ENCODE assay signal across 1 mouse cellular context in the genomic region with DNA sequence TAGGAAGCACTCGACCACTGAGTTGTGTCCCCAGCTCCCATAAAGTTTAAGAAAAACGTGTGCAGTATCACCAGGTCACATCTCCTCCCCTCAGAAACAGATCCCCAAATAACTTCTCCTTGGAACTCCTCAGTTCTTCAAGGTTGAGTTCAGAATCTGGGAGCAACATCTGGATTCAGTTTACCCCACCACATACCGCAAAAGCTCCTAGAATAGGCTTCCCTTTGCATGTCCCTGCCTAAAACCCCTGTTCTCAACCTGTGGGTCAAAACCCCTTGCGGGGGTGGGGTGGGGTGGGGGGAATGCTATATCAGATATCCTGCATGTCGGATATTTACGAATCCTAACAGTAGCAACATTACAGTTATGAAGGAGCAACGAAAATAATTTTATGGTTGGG.
TF ChIP-seq lines count a peak whose summit lies in the region.

No protein-coding gene starts in this region.

TF ChIP-seq in MEL, 35 proteins besides CTCF, POLR2A, EP300 and RAD21 (continued from another document):
- TF ChIP-seq HCFC1 (IDR thresholded peaks at IDR 0.05; ENCODE audit: low read depth, low read length) (no peak), MEF2A (IDR thresholded peaks at IDR 0.05; ENCODE audit: extremely low read depth, insufficient replicate concordance, low read depth, low read length, poor library complexity, severe bottlenecking) (no peak), GABPA (IDR thresholded peaks at IDR 0.05; ENCODE audit: low read depth, low read length) (no peak), NRF1 (IDR thresholded peaks at IDR 0.05; ENCODE audit: insufficient read depth, low read depth, low read length, poor library complexity, severe bottlenecking) (no peak), RCOR1 (IDR thresholded peaks at IDR 0.05; ENCODE audit: low read depth, low read length) (no peak), ETS1 (IDR thresholded peaks at IDR 0.05; ENCODE audit: low read depth, low read length) (no peak), TCF12 (IDR thresholded peaks at IDR 0.05; ENCODE audit: low read depth, low read length) (no peak), ZNF384 (IDR thresholded peaks at IDR 0.05; ENCODE audit: low read depth, low read length) (no peak)
